Mouse (Mus musculus) intestine, embryonic 16.5 days (tissue): ENCODE results near the gene Arfgap2. TPM values are rescaled to one million over a fixed set of nuclear protein-coding genes. Genes with fewer than 3 reads are reported as not detected.

Experiments used
- ATAC-seq: fragments of 200-750 bp; cut with Nextera tagmentation; 2 replicates; pipeline ENCODE4 v1.8.0; 2017; ENCODE audit warnings: moderate TSS enrichment, moderate library complexity
- H3K27ac ChIP-seq: fragments of 300-500 bp; sonication (generic); 2 replicates; pipeline ENCODE4 v1.5.1; 2014; ENCODE audit warnings: mild to moderate bottlenecking, low read length
- H3K27me3 ChIP-seq: fragments of 300-500 bp; sonication (generic); replicated peaks from 2 replicates; pipeline ENCODE4 v1.6.1; 2014; ENCODE audit warnings: low read length, control low read depth, mixed read lengths; ENCODE audit not compliant: control insufficient read depth, insufficient read depth
- H3K36me3 ChIP-seq: fragments of 300-500 bp; sonication (generic); 2 replicates; pipeline ENCODE4 v1.6.1; 2014; ENCODE audit warnings: low read length, control low read depth; ENCODE audit not compliant: control insufficient read depth, insufficient read depth
- H3K4me1 ChIP-seq: fragments of 300-500 bp; sonication (generic); 2 replicates; pipeline ENCODE4 v1.6.1; 2014; ENCODE audit warnings: low read length, control low read depth, mixed read lengths; ENCODE audit not compliant: control insufficient read depth, insufficient read depth
- H3K4me2 ChIP-seq: fragments of 300-500 bp; sonication (generic); 2 replicates; pipeline ENCODE4 v1.6.1; 2014; ENCODE audit warnings: low read depth, low read length, control low read depth
- H3K4me3 ChIP-seq: fragments of 300-500 bp; sonication (generic); 2 replicates; pipeline ENCODE4 v1.5.1; 2014; ENCODE audit warnings: mild to moderate bottlenecking, low read length
- H3K9ac ChIP-seq: fragments of 300-500 bp; sonication (generic); 2 replicates; pipeline ENCODE4 v1.6.1; 2014; ENCODE audit warnings: low read depth, low read length
- H3K9me3 ChIP-seq: fragments of 300-500 bp; sonication (generic); 2 replicates; pipeline ENCODE4 v1.6.1; 2016; ENCODE audit warnings: low read length, control low read depth; ENCODE audit not compliant: control insufficient read depth
- WGBS: fragments of 180-500 bp; shearing (Covaris S2); extraction: QIAGEN DNeasy Blood & Tissue Kit; methylation state at CpG from one replicate; pipeline ENCODE4 v1.1.7; 2014; 5-methylcytosine and 5-hydroxymethylcytosine counted together
- polyA plus RNA-seq: library from polyadenylated mRNA; unstranded; fragments of >200 nt; fragmentation: Nextera tagmentation; extraction: Ambion mirVana; gene quantifications from 2 replicates; pipeline ENCODE4 v1.2.1, GENCODE M21; 2015

Arfgap2 gene
- polyA plus RNA-seq, 1 experiment from 2014 or later: 73.1 TPM

- Histone ChIP-seq H3K4me2 (no peak overlapping the region), H3K27me3 (no peaks in the 10 kb centered on the region), H3K36me3 (no peaks in the 10 kb centered on the region), H3K9ac (no peak overlapping the region), H3K27ac (peak overlapping the region; percentile 81), H3K9me3 (no peaks in the 10 kb centered on the region), H3K4me3 (no peak overlapping the region), H3K4me1 (peaks cover 16% of the 10 kb centered on the region)
- peak; percentile 49 for ATAC-seq
- WGBS: 66% methylated on average over 10 of the region's 10 CpGs
Observed at GRCm38 (mm10) chr2:91320559-91321529, 56.1 kb downstream of the Arfgap2 start.

GRCm38 (mm10) chr2:91321923-91322322 lies 57.1 kb downstream of the Arfgap2 start:
- WGBS: 58% methylated on average over 2 of the region's 2 CpGs
- Histone ChIP-seq H3K4me2 (no peak overlapping the region), H3K4me1 (peaks cover 22% of the 10 kb centered on the region), H3K27ac (peak overlapping the region; percentile 81), H3K36me3 (no peaks in the 10 kb centered on the region), H3K4me3 (no peak overlapping the region), H3K9me3 (no peaks in the 10 kb centered on the region), H3K9ac (no peak overlapping the region; the same call in 1 of the 2 replicates), H3K27me3 (no peaks in the 10 kb centered on the region)
- ATAC-seq: peak; percentile 52

GRCm38 (mm10) chr2:91322490-91322889 lies 57.7 kb downstream of the Arfgap2 start:
- no peaks in the 10 kb centered on the region for H3K27me3 ChIP-seq
- peak; percentile 90 for ATAC-seq

GRCm38 (mm10) chr2:91324346-91324745 lies 59.6 kb downstream of the Arfgap2 start:
- 91% methylated on average over 1 of the region's 1 CpGs for WGBS
- H3K36me3 ChIP-seq: no peaks in the 10 kb centered on the region
- H3K9me3 ChIP-seq: no peaks in the 10 kb centered on the region
- H3K27me3 ChIP-seq: no peaks in the 10 kb centered on the region
- H3K4me2 ChIP-seq: no peak overlapping the region
- peaks cover 34% of the 10 kb centered on the region for H3K4me1 ChIP-seq
- H3K9ac ChIP-seq: no peak overlapping the region
- ATAC-seq: no peak
- H3K4me3 ChIP-seq: no peak overlapping the region
- H3K27ac ChIP-seq: no peak overlapping the region

More at GRCm38 (mm10) chr2:91322490-91322889, 57.7 kb downstream of the Arfgap2 start:
- Histone ChIP-seq H3K36me3 (no peaks in the 10 kb centered on the region), H3K4me1 (peaks cover 25% of the 10 kb centered on the region), H3K4me3 (no peak overlapping the region), H3K9me3 (no peaks in the 10 kb centered on the region), H3K4me2 (0 out of 2 replicates have a peak overlapping the region, but pooled peaks have one; percentile 17), H3K9ac (no peak overlapping the region), H3K27ac (peak overlapping the region; percentile 74)
- 56% methylated on average over 4 of the region's 4 CpGs for WGBS

- WGBS: 64% methylated on average over 15 of the region's 15 CpGs
- Histone ChIP-seq H3K36me3 (no peaks in the 10 kb centered on the region), H3K4me1 (peaks cover 34% of the 10 kb centered on the region), H3K27me3 (no peaks in the 10 kb centered on the region), H3K27ac (no peak overlapping the region), H3K9me3 (no peaks in the 10 kb centered on the region), H3K4me3 (no peak overlapping the region), H3K4me2 (no peak overlapping the region), H3K9ac (no peak overlapping the region)
- no peak for ATAC-seq
Observed at GRCm38 (mm10) chr2:91324761-91325421, 60.1 kb downstream of the Arfgap2 start.

Other genes starting within 250 kb of the Arfgap2 start
- gene Rapsn, start 229.4 kb upstream of the Arfgap2 start, polyA plus RNA-seq: 0.72 and 0.94 TPM in 2 replicates
- 238 and 252 TPM in 2 replicates for gene Psmc3, start 211.0 kb upstream of the Arfgap2 start, polyA plus RNA-seq
- gene Slc39a13, start 194.6 kb upstream of the Arfgap2 start, polyA plus RNA-seq: 30.2 and 32.3 TPM in 2 replicates
- 4.2 and 6.1 TPM in 2 replicates for gene Spi1, start 182.6 kb upstream of the Arfgap2 start, polyA plus RNA-seq
- gene Mybpc3, start 146.8 kb upstream of the Arfgap2 start, polyA plus RNA-seq: 0.06 TPM in 1 of 2 replicates, not detected in the other
- 8.5 and 8.9 TPM in 2 replicates for gene Madd, start 81.1 kb upstream of the Arfgap2 start, polyA plus RNA-seq
- gene Nr1h3, start 62.1 kb upstream of the Arfgap2 start, polyA plus RNA-seq: 21.8 and 24.2 TPM in 2 replicates
- 20.4 and 22.9 TPM in 2 replicates for gene Acp2, start 62.1 kb upstream of the Arfgap2 start, polyA plus RNA-seq
- 14.4 and 15.2 TPM in 2 replicates for gene Ddb2, start 28.0 kb upstream of the Arfgap2 start, polyA plus RNA-seq
- gene Pacsin3, start 9.0 kb upstream of the Arfgap2 start, polyA plus RNA-seq: 17.0 and 21.0 TPM in 2 replicates
- gene 1110051M20Rik, start 179.7 kb downstream of the Arfgap2 start, polyA plus RNA-seq: 34.6 and 36.0 TPM in 2 replicates
- 8.2 and 8.3 TPM in 2 replicates for gene Lrp4, start 192.5 kb downstream of the Arfgap2 start, polyA plus RNA-seq